Mouse (Mus musculus) thymus, adult 2 months (tissue): ENCODE measurements around the gene Asnsd1. TPM values are rescaled to one million over a fixed set of nuclear protein-coding genes. Genes with fewer than 3 reads are reported as not detected.
A peak's percentile ranks its signal among the peaks of the same experiment; 100 is the strongest.
"Not testable (repeated sequence)": the region's sequence is repeated elsewhere in the genome, so short reads cannot be mapped to it uniquely, and the experiment has no call there.

Source experiments
- DNase-seq: peaks from one replicate; pipeline ENCODE4 v3.0.0; 2021
- H3K27ac ChIP-seq: fragments of 200-500 bp; 2 replicates; pipeline ENCODE4 v1.5.1; 2012; ENCODE audit warnings: low read length, control low read depth; ENCODE audit not compliant: control insufficient read depth, insufficient read depth
- H3K27me3 ChIP-seq: fragments of 200-500 bp; 2 replicates; pipeline ENCODE4 v1.6.1; 2012; ENCODE audit warnings: mild to moderate bottlenecking, low read length, moderate library complexity, mixed read lengths; ENCODE audit not compliant: control insufficient read depth, insufficient read depth
- H3K36me3 ChIP-seq: fragments of 200-500 bp; 2 replicates; pipeline ENCODE4 v1.6.1; 2012; ENCODE audit warnings: mild to moderate bottlenecking, low read length, moderate library complexity; ENCODE audit not compliant: control insufficient read depth, insufficient read depth
- H3K4me1 ChIP-seq: fragments of 200-500 bp; replicated peaks from 2 replicates; pipeline ENCODE4 v1.6.1; 2012; ENCODE audit warnings: low read length; ENCODE audit not compliant: control insufficient read depth, insufficient read depth
- H3K4me3 ChIP-seq: fragments of 200-500 bp; 2 replicates; pipeline ENCODE4 v1.5.1; 2012; ENCODE audit warnings: mild to moderate bottlenecking, low read length, control low read depth, moderate library complexity; ENCODE audit not compliant: control insufficient read depth, insufficient read depth
- CTCF ChIP-seq: fragments of 200-500 bp; IDR thresholded peaks from 2 replicates; pipeline ENCODE4 v1.5.1; 2012; ENCODE audit warnings: mild to moderate bottlenecking, control low read depth, low read length, moderate library complexity, borderline replicate concordance; ENCODE audit not compliant: control insufficient read depth, poor library complexity, insufficient read depth; ENCODE audit errors: extremely low read depth
- POLR2A ChIP-seq: fragments of 200-500 bp; IDR thresholded peaks from 2 replicates; pipeline ENCODE4 v1.6.1; 2012; ENCODE audit warnings: mild to moderate bottlenecking, low read length, control low read depth, moderate library complexity; ENCODE audit not compliant: control insufficient read depth, poor library complexity, insufficient read depth; ENCODE audit errors: extremely low read depth
- WGBS: fragments of 180-500 bp; shearing (Covaris S2); methylation state at CpG from one replicate; pipeline ENCODE4 v1.1.7; 2018; 5-methylcytosine and 5-hydroxymethylcytosine counted together
- polyA plus RNA-seq: library from polyadenylated mRNA; depleted of rRNA; stranded (reverse); fragments of >200 nt; gene quantifications from 2 replicates; pipeline ENCODE4 v1.2.3, GENCODE M21; 2012; rRNA removed

The Asnsd1 gene
- 7.1 and 7.3 TPM in 2 replicates for polyA plus RNA-seq

- WGBS: under 1% methylated on average over 44 of the region's 44 CpGs
- peak within 1 kb of the TSS; percentile 87 for H3K4me3 ChIP-seq
These were observed at the start of gene Asnsd1, which contains the start of the genes Asdurf and Gm28551 for GRCm38 (mm10) chr1:53352327-53353261. TSS of gene Asnsd1 (minus strand) at chr1:53352752. TSS of gene Asdurf (minus strand) at chr1:53352619. TSS of gene Gm28551 (minus strand) at chr1:53352667.

GRCm38 (mm10) chr1:53393936-53394760 lies 41.6 kb upstream of the Asnsd1 start:
- not testable (repeated sequence) for H3K27ac ChIP-seq, H3K4me3 ChIP-seq, DNase-seq, H3K27me3 ChIP-seq, H3K36me3 ChIP-seq, H3K4me1 ChIP-seq
- 68% methylated on average over 21 of the region's 21 CpGs for WGBS

More at GRCm38 (mm10) chr1:53352327-53353261, at the start of gene Asnsd1, which contains the start of the genes Asdurf and Gm28551:
- peak within 1 kb of the TSS; percentile 8; the same call in 1 of the 2 replicates for H3K27ac ChIP-seq
- DNase-seq: peak; percentile 99
- TF ChIP-seq POLR2A (peak; percentile 79; the same call in 1 of the 2 replicates), CTCF (peak; percentile 38; the same call in 1 of the 2 replicates)
- peaks cover 9% of the 10 kb centered on the region for H3K36me3 ChIP-seq
- no peaks in the 10 kb centered on the region for H3K27me3 ChIP-seq
- H3K4me1 ChIP-seq: no peaks in the 10 kb centered on the region

DNA sequence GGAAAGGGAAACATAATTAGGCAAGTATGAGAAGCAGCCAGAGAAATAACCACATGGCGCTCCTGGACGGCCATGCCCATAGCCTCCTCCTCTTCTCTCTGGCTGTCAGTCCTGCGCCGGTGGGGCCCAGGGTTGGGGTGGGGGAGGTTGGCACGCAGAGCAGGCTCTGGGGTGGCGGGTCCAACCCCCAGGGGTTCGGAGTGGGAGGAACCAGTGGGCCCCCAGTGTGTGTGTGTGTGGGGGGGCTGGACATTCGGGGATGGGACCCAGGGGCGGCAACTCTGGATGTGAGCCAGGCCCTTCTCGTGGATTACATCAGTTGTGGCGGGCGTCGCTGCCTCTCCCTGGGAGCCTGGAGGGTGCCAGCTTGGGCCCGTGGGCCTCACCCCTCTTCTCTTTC lies 36.2 kb upstream of the Asnsd1 start:
- 98% methylated on average over 14 of the region's 14 CpGs for WGBS
- Histone ChIP-seq H3K27ac (no peak overlapping the region), H3K4me1 (no peaks in the 10 kb centered on the region), H3K27me3 (no peaks in the 10 kb centered on the region), H3K36me3 (no peaks in the 10 kb centered on the region), H3K4me3 (no peak overlapping the region)
- TF ChIP-seq POLR2A (no peak), CTCF (no peak)
- DNase-seq: no peak

DNA sequence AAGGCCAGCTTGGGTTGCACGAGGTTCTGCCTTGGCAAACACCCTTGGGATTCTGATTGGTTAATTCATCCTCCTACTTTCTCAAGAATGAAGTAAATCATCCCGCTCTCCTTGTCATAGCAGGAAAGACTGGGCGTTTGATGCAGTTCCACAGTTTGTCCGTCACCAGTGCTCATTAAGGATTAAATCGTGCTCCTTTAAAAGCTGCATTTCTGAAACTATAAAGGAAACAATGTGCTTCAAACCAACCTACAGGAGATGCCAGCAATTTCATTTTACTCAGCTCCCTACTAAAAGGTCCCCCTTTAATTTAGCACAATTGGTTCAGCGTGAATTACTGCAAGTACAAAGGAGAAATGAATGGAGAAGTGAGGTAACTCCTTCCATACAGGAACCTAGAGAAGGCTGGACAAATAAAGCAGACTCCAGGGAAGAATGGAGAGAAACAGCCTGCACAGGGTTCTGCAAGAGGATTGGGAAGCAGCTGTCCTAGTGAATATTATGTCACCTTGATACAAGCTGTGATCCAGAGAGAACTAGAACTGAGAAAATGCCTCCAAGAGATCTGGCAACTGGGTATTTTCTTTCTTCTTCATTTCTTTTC lies 31.6 kb upstream of the Asnsd1 start:
- no peak overlapping the region for H3K4me3 ChIP-seq
- TF ChIP-seq CTCF (no peak), POLR2A (no peak)
- DNase-seq: no peak

GRCm38 (mm10) chr1:53377731-53378130 lies 25.2 kb upstream of the Asnsd1 start:
- Histone ChIP-seq H3K27me3 (no peaks in the 10 kb centered on the region), H3K4me1 (no peaks in the 10 kb centered on the region), H3K4me3 (no peak overlapping the region), H3K27ac (no peak overlapping the region), H3K36me3 (no peaks in the 10 kb centered on the region)
- TF ChIP-seq CTCF: no peak
- no peak for TF ChIP-seq POLR2A
- 80% methylated on average over 3 of the region's 3 CpGs for WGBS
- no peak for DNase-seq

More for the DNA sequence above, 31.6 kb upstream of the Asnsd1 start:
- no peaks in the 10 kb centered on the region for H3K4me1 ChIP-seq
- WGBS: 89% methylated on average over 6 of the region's 6 CpGs
- H3K27ac ChIP-seq: no peak overlapping the region
- H3K36me3 ChIP-seq: no peaks in the 10 kb centered on the region
- H3K27me3 ChIP-seq: no peaks in the 10 kb centered on the region

GRCm38 (mm10) chr1:53375965-53376364 lies 23.4 kb upstream of the Asnsd1 start:
- WGBS: 96% methylated on average over 2 of the region's 2 CpGs
- H3K4me3 ChIP-seq, H3K4me1 ChIP-seq, H3K36me3 ChIP-seq, DNase-seq, H3K27ac ChIP-seq, H3K27me3 ChIP-seq: not testable (repeated sequence)
